Mouse (Mus musculus): ENCODE results near the gene Hnrnpf. TPM values are rescaled to one million over a fixed set of nuclear protein-coding genes. Genes with fewer than 3 reads are reported as not detected.

The Hnrnpf gene
- total and polyA plus RNA-seq, 3 experiments, result 598 to 1,196 (median 790) TPM

GRCm38 (mm10) chr6:117952330-117952729 is 52.2 kb downstream of the Hnrnpf start:
- no peak overlapping the region for H3K4me2 ChIP-seq (ENCODE audit: insufficient read depth, low read depth, poor library complexity, severe bottlenecking)
- H3K4me1 ChIP-seq (ENCODE audit: control insufficient read depth in 1 of 2, insufficient read depth in 2 of 2), result peaks cover 3 to 4% of the 10 kb centered on the region in 2 experiments; a peak in 2 of 4 replicates
- no peak overlapping the region for H3K27ac ChIP-seq (ENCODE audit: insufficient read depth, low read depth)
- no peak overlapping the region for H3K4me3 ChIP-seq (replicated peaks in 1 of 3; ENCODE audit: low read depth in 2 of 3, low read length in 2 of 3, poor library complexity in 1 of 3)
- peaks cover 8% of the 10 kb centered on the region for H3K27me3 ChIP-seq (replicated peaks)
- H3K79me2 ChIP-seq (replicated peaks; ENCODE audit: control insufficient read depth, extremely low read depth, insufficient read depth, poor library complexity, severe bottlenecking), result no peaks in the 10 kb centered on the region
- dilution Hi-C loops (cut with MboI; ENCODE audit: extremely low pct_ligation_motif_present, extremely low pct_unique_long_range_greater_than_20kb, low sequenced_read_pairs), result no loop called here
- TF ChIP-seq ELF1 (IDR thresholded peaks at IDR 0.05; ENCODE audit: low read depth, low read length), result no peak
- TF ChIP-seq SMC3 (IDR thresholded peaks at IDR 0.05; ENCODE audit: low read depth, low read length), result 0 out of 2 replicates have a peak, but pooled peaks have one; percentile 4
- no peak for TF ChIP-seq USF1 (IDR thresholded peaks at IDR 0.05; ENCODE audit: low read depth, low read length)
- no peak for TF ChIP-seq ETS1 (conservative IDR thresholded peaks at IDR 0.05; ENCODE audit: low read depth, low read length)
- no peak for TF ChIP-seq PAX5 (IDR thresholded peaks at IDR 0.05; ENCODE audit: low read length)
- no peak for TF ChIP-seq MXI1 (IDR thresholded peaks at IDR 0.05; ENCODE audit: low read depth, low read length)
- no peak for TF ChIP-seq MYC (IDR thresholded peaks at IDR 0.05; ENCODE audit: low read depth, low read length)
- no peak for TF ChIP-seq UBTF (IDR thresholded peaks at IDR 0.05; ENCODE audit: low read depth, low read length)
- peak in 1 of 2 experiments; percentile 58; a peak in 3 of 4 replicates for TF ChIP-seq CTCF (conservative IDR thresholded peaks at IDR 0.05 in 1 of 2, IDR thresholded peaks at IDR 0.05 in 1 of 2; ENCODE audit: low read depth in 2 of 2, low read length in 2 of 2)
- TF ChIP-seq BHLHE40 (IDR thresholded peaks at IDR 0.05; ENCODE audit: low read depth, low read length), result no peak
- TF ChIP-seq POLR2AphosphoS2 (IDR thresholded peaks at IDR 0.05; ENCODE audit: low read depth, low read length), result no peak
- peak; percentile 38 for TF ChIP-seq RAD21 (IDR thresholded peaks at IDR 0.05; ENCODE audit: low read depth, low read length)
- TF ChIP-seq IRF4 (IDR thresholded peaks at IDR 0.05; ENCODE audit: low read depth, low read length), result no peak
- peaks cover 2% of the 10 kb centered on the region for H3K9me3 ChIP-seq (replicated peaks; ENCODE audit: low read length)
- in situ Hi-C loops (cut with MboI; ENCODE audit: low pct_ligation_motif_present, low pct_unique_long_range_greater_than_20kb, low sequenced_read_pairs), result no loop called here
- no peak overlapping the region for H3K9ac ChIP-seq (ENCODE audit: insufficient read depth, low read depth)
- no peaks in the 10 kb centered on the region for H3K36me3 ChIP-seq (replicated peaks in 1 of 2; ENCODE audit: control insufficient read depth in 1 of 2, insufficient read depth in 1 of 2, low read length in 1 of 2)
- no peak for DNase-seq (ENCODE audit: extremely low read depth)

- in situ Hi-C loops (cut with MboI; ENCODE audit: low pct_ligation_motif_present, low pct_unique_long_range_greater_than_20kb, low sequenced_read_pairs) (no loop called here), dilution Hi-C loops (cut with MboI; ENCODE audit: extremely low pct_ligation_motif_present, extremely low pct_unique_long_range_greater_than_20kb, low sequenced_read_pairs) (no loop called here)
- Histone ChIP-seq H3K79me2 (replicated peaks; ENCODE audit: control insufficient read depth, extremely low read depth, insufficient read depth, poor library complexity, severe bottlenecking) (no peaks in the 10 kb centered on the region), H3K9ac (ENCODE audit: insufficient read depth, low read depth) (no peak overlapping the region), H3K4me3 (replicated peaks in 1 of 3; ENCODE audit: low read depth in 2 of 3, low read length in 2 of 3, poor library complexity in 1 of 3) (no peak overlapping the region), H3K36me3 (replicated peaks in 1 of 2; ENCODE audit: control insufficient read depth in 1 of 2, insufficient read depth in 1 of 2, low read length in 1 of 2) (no peaks in the 10 kb centered on the region), H3K4me1 (ENCODE audit: control insufficient read depth in 1 of 2, insufficient read depth in 2 of 2) (peaks cover 3 to 4% of the 10 kb centered on the region in 2 experiments; a peak in 2 of 4 replicates), H3K27me3 (replicated peaks) (peaks cover 19% of the 10 kb centered on the region), H3K9me3 (replicated peaks; ENCODE audit: low read length) (peaks cover 2% of the 10 kb centered on the region), H3K27ac (ENCODE audit: insufficient read depth, low read depth) (no peak overlapping the region), H3K4me2 (ENCODE audit: insufficient read depth, low read depth, poor library complexity, severe bottlenecking) (no peak overlapping the region)
- TF ChIP-seq MEF2A (IDR thresholded peaks at IDR 0.05; ENCODE audit: borderline replicate concordance, low read depth, low read length), result no peak
- TF ChIP-seq UBTF (IDR thresholded peaks at IDR 0.05; ENCODE audit: low read depth, low read length), result no peak
- no peak for TF ChIP-seq MAX (IDR thresholded peaks at IDR 0.05; ENCODE audit: low read length)
- TF ChIP-seq POLR2AphosphoS2 (IDR thresholded peaks at IDR 0.05; ENCODE audit: low read depth, low read length), result no peak
- no peak for TF ChIP-seq TCF12 (IDR thresholded peaks at IDR 0.05; ENCODE audit: low read depth, low read length)
- TF ChIP-seq HCFC1 (IDR thresholded peaks at IDR 0.05; ENCODE audit: low read depth, low read length), result no peak
- TF ChIP-seq ETS1 (conservative IDR thresholded peaks at IDR 0.05; ENCODE audit: low read depth, low read length), result no peak
- TF ChIP-seq CHD1 (IDR thresholded peaks at IDR 0.05; ENCODE audit: low read depth, low read length), result no peak
- no peak for TF ChIP-seq EP300 (IDR thresholded peaks at IDR 0.05; ENCODE audit: low read length)
- TF ChIP-seq RAD21 (IDR thresholded peaks at IDR 0.05; ENCODE audit: low read depth, low read length), result no peak
- no peak for TF ChIP-seq ELF1 (IDR thresholded peaks at IDR 0.05; ENCODE audit: low read depth, low read length)
- no peak for TF ChIP-seq BHLHE40 (IDR thresholded peaks at IDR 0.05; ENCODE audit: low read depth, low read length)
- DNase-seq (ENCODE audit: extremely low read depth), result no peak
Measured at GRCm38 (mm10) chr6:117956161-117956560, 56.0 kb downstream of the Hnrnpf start.

All from CH12.LX (cell line).